Mouse (Mus musculus): ENCODE data around the gene Olfr692. TPM values are rescaled to one million over a fixed set of nuclear protein-coding genes. Genes with fewer than 3 reads are reported as not detected.

The Olfr692 gene
- total RNA-seq, 2 experiments from 2014 or later = not detected

GRCm38 (mm10) chr7:105399935-105400624, 32.0 kb downstream of the Olfr692 start, which contains the start of gene Fam160a2:
TSS of gene Fam160a2 (minus strand) at chr7:105400054.
- DNase-seq (ENCODE audit: extremely low spot score in 1 of 2, low spot score in 1 of 2) = peak; percentile 97 to 98

- no peak for DNase-seq (ENCODE audit: extremely low spot score in 1 of 2, low spot score in 1 of 2)
Measured at GRCm38 (mm10) chr7:105404268-105404667, 36.2 kb downstream of the Olfr692 start, which contains the start of gene Cnga4. TSS of gene Cnga4 (plus strand) at chr7:105404568.

- no peak for DNase-seq (ENCODE audit: extremely low spot score in 1 of 2, low spot score in 1 of 2)
Measured at GRCm38 (mm10) chr7:105406322-105406721, 38.3 kb downstream of the Olfr692 start.

GRCm38 (mm10) chr7:105411874-105412632, 44.0 kb downstream of the Olfr692 start:
- DNase-seq (ENCODE audit: extremely low spot score in 1 of 2, low spot score in 1 of 2) = peak; percentile 83 to 96

- no peak for DNase-seq (ENCODE audit: extremely low spot score in 1 of 2, low spot score in 1 of 2)
Measured at GRCm38 (mm10) chr7:105414385-105414784, 46.4 kb downstream of the Olfr692 start.

GRCm38 (mm10) chr7:105416529-105416928, 48.5 kb downstream of the Olfr692 start:
- DNase-seq (ENCODE audit: extremely low spot score in 1 of 2, low spot score in 1 of 2) = no peak

GRCm38 (mm10) chr7:105418106-105418505, 50.1 kb downstream of the Olfr692 start:
- DNase-seq (ENCODE audit: extremely low spot score in 1 of 2, low spot score in 1 of 2) = no peak

Other genes starting within 250 kb of the Olfr692 start
- not detected for gene Olfr683, start 221.2 kb upstream of the Olfr692 start, total RNA-seq (2021)
- not detected for gene Olfr684, start 204.6 kb upstream of the Olfr692 start, total RNA-seq (2021)
- gene Olfr685, start 182.2 kb upstream of the Olfr692 start, total RNA-seq (2021) = not detected
- not detected for gene Olfr686, start 160.7 kb upstream of the Olfr692 start, total RNA-seq (2021)
- not detected for gene Olfr688, start 80.1 kb upstream of the Olfr692 start, total RNA-seq (2021)
- not detected for gene Olfr689, start 57.1 kb upstream of the Olfr692 start, total RNA-seq (2021)
- under 1 TPM; 0.44 to 0.70 TPM for gene Olfr690, start 34.1 kb upstream of the Olfr692 start, total RNA-seq (2021)
- under 1 TPM; 0.32 to 0.68 TPM for gene Olfr691, start 26.0 kb upstream of the Olfr692 start, total RNA-seq (2021)
- gene Gm5901, start 6.8 kb downstream of the Olfr692 start, total RNA-seq (2021) = not detected
- gene Fam160a2, start 31.8 kb downstream of the Olfr692 start, total RNA-seq (2021) = 10 to 100 TPM; 52.9 to 66.4 TPM
- under 1 TPM; 0.52 to 0.66 TPM for gene Cnga4, start 36.3 kb downstream of the Olfr692 start, total RNA-seq (2021)
- gene Cckbr, start 57.5 kb downstream of the Olfr692 start, total RNA-seq (2021) = 1 to 10 TPM; 6.3 to 9.6 TPM
- 10 to 100 TPM; 14.2 to 14.9 TPM for gene Cavin3, start 114.1 kb downstream of the Olfr692 start, total RNA-seq (2021)
- 10 to 100 TPM; 89.3 to 93.6 TPM for gene Smpd1, start 186.1 kb downstream of the Olfr692 start, total RNA-seq (2021)
- 100 to 1,000 TPM; 371 to 404 TPM for gene Apbb1, start 213.4 kb downstream of the Olfr692 start, total RNA-seq (2021)
- gene Hpx, start 231.9 kb downstream of the Olfr692 start, total RNA-seq (2021) = not detected

Measured in layer of hippocampus, postnatal 25 days (tissue).